Mouse (Mus musculus) ES-CJ7 (cell line): ENCODE data around the gene Zfp423.
A peak's percentile ranks its signal among the peaks of the same experiment; 100 is the strongest.

Source experiments
- DNase-seq: peaks from one replicate; pipeline ENCODE4 v3.0.0; 2011; ENCODE audit warnings: low read depth, low spot score

The Zfp423 gene

DNA sequence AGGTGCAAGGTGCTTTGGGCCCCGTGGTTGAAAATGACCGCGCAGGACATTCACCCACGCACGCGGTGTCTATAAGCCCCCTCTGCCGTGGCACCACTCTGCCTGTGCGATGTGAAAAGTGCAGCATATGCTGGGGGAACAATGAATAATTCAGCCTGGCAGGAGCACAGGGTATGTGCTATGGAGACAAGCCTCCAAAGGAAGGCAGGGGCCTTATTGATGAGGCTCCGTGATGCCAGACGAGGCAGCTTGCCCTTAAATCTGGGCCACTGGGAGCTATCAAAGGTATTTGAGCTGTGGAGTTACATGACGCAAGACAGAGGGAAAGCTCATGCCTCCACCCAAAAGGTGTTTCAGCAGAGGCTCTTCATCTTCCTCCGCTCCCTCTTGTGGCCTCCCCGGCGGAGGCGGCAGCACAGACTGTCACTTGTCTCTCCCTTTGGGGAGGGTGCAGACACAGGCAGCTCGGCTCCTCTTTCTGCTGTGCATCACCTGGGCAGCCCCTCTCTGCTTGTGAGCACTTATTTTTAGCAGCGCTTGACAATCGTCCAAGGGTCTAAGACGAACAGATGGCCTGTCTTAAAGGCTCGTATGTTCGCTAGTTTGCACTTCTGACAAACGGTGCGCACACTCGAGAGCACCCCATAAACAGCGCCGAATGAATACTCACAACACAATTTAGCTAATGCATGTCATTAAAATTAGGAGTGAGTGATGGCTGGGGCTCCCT is 291.3 kb downstream of the Zfp423 start:
- DNase-seq = no peak

GRCm38 (mm10) chr8:87667297-87667696 is 292.1 kb downstream of the Zfp423 start:
- no peak for DNase-seq

GRCm38 (mm10) chr8:87665337-87665736 is 294.1 kb downstream of the Zfp423 start:
- DNase-seq = no peak

DNA sequence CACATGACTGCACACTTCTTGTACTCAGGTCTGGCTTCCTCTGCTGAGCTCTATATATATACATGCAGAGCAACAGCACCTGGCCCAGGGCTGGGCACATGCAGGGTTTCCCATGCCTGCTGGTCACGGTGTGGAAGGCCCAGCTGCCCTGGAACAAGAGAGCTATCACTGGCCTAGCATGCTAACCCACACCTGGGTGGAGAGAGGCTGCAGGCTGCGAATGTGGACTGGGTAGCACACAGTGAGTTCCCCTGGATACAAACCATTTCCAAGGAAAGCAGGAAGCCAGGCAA is 295.2 kb downstream of the Zfp423 start:
- DNase-seq = no peak

DNA sequence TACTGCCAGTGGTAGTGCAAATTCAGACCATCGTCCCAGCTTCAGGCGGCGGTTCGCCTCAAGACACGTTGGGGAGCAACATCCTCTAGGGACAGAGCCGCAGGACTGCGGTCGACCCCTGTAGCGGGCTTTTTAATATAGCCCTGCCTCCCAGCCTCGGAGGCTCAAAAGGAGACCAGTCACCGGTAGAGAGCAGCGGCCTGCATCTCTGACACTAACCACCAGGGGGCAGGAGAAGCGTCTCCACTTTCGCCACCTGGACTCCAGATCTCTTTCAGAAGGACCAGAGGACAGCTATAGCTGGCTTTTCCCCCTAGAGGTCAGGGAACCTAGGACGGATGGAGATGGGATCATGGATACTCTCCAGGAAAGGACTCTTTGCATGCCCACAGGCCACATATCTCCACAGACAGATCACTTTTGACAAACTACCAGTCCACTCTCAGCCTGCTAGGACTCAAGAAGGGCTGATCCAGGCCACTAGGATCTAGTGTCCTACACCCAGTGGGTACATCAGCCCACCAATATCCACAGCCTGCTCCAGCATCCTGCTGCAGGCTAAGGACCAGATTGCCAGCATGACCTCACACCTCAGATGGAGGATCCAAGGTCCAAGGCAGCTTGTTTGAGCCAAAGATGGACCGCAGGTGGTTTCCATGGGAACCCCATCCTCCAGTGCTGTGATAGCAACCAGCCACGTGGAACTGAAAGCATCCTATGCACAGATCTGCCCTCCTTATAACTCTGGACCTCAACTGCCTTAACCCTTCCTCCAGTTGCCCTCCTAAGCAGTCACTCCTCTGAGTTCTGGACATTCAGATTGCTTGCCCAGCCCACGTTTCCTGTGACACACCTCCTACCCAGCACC is 295.8 kb downstream of the Zfp423 start:
- DNase-seq = peak; percentile 86

DNA sequence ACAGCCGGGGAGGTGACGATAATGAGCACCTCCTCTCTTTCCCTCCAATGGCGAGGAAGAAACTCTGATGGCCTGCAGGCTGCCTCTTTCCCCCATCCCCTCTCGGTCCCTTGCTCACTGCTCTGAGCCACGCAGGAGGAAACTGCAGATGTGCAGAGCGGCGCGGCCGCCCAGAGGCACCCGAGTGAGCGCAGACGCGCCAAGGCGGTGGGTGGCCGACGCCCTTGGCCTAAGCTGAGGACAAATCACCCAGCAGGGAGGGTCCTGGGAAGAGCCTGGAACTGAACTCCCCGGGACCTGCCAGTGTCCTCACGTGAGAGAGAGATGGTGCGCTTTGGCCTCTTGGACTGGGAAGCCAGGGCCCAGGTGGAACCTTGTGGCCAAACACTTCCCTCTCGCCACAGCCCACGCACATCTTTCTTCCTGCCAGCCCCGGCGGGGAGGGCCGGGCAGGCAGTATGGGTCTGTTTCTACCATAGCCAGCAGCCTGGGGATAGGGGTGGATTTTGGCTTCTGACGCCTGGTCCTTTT is 296.5 kb downstream of the Zfp423 start:
- DNase-seq = peak; percentile 60

DNA sequence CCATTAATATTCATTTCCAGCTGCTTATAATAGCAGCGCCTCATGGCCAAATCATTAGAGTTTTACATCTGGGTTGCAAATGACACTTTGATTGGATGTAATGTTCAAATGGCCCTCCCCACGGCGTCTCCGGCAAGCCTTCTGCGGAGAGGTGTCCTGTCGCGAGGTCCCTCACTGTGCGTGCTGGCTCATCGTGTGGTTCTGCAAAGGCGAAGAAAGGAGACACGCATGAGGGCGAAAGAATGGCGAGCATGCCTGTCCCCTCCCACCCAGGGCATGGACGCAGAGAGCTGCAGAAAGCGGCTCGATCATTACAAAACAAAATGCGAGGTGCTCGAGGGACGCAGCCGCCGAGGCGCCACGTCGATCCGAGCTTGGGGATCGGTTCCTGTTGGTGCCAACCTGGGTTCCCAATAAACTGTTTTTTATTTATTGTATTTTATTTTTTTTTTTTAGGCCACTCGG is 297.1 kb downstream of the Zfp423 start:
- DNase-seq = peak; percentile 18

DNA sequence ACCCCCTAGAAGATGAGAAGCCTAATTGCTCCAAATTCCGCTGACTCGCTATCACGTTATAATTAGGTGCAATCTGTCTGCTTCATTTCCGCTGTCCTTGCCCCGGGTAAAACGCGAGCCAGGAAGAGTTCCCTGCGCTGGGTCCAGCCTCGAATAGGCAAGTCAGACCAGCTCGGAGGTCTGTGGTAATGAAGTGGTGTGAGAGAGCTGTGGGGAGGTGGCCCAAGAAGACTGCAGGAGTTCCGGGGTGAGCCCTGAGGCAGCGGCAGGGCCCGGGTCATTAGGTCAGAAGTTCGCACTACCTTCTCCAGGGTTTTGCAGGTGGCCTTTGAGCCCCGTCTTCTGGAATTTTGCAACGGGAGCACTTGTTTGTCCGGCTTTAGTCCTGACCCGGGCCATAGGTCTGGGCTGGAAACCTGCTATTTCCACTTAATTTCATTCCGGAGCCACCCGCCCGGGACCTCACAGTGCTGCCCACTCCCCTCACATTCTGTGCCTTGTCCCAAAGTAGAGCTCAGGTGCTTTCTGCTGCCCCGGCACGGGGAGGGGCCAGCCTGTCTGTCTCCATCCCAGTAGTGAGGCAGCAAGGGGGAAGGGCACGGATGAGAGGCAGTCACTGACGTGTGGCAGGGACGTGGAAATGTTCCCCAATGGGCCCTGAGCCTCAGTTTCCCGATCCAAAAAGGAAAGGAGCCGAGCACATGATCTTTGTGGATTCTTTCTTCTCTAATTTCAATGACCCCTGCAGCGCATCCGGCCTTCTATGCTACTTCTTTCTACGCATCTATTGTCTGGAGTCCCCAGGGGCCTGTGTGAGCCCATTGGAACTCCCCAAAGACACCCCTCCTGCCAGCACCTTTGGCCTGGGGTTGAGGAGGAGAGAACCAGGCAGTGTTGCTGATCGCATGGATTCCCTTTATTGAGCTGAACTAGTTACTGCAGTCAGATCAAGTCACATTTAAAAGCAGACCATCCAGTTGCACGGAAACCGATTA is 298.2 kb downstream of the Zfp423 start:
- peak; percentile 55 for DNase-seq

GRCm38 (mm10) chr8:87660029-87660915 is 299.1 kb downstream of the Zfp423 start:
- DNase-seq = peak; percentile 39

DNA sequence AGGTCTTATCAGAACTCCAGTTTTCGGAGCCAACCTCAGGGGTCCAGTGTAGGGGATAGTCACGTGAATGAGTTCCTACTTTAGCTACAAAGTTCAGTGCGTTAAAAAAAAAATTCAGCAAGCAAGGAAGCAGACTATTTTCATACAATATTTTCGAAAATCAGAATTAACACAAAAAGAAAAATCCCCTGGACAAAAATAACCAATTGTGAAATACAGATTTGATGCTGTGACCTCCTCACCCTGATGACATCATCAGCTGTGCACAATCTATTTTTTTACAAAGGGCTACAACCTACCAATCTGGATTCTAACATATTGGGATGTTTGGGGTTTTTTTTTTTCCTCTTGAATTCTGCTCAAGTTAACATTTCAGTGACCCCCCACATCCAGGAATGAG is 301.9 kb downstream of the Zfp423 start:
- DNase-seq = no peak

DNA sequence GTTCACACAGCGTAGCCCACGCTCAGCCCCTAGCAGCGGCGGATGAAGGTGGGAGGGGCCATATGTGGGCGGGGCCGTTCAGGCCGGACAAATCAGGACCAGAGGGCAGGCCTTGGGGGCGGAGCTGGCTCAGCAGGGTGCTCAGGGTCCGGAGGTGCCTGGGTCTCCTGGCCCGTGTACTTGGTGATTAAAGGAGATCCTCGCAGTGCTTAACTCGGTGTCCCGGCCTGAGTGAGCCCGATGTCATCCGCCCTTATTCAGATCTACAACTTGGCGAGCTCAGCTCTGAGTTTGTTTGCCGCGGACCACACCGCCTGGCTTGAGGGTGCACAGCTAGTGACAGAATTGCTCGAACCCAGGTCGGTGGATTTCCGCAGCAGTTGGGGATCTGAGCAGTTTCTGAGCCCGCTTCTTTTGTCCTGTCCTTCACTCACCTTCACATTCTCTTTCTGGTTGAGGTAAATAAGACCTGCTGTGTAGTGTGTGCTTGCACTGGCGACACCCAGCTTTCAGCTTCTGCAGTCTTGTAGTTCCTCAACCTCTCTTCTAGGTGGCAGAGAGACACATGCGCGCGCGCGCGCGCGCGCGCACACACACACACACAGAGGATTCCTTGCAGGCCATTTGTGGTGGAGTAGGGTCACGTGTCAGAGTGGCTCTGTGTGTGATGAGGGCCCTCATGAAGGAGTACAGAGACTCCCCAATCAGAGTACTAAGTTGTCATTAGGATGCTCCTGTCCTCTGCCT is 302.7 kb downstream of the Zfp423 start:
- DNase-seq = peak; percentile 91

DNA sequence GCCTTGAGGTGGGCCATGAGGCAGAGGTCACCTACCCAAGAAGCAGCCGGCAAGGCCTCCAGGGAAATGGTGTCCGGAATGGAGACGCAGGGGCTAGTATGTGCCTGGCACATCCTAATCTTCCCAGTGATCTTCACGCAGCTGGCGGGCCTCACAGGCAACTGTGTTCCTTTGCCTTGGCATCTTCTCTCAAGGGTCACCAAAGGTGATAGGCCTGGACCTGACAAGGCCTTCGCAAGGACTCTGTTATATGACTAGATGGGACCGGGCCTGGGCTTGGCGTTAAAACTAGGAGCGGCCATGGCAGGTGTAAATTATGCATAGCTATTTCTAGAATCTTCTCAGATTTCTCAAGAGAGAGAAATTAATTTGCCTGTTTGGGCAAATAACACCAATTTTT is 303.4 kb downstream of the Zfp423 start:
- no peak for DNase-seq

GRCm38 (mm10) chr8:87647781-87648180 is 311.6 kb downstream of the Zfp423 start:
- peak; percentile 28 for DNase-seq

DNA sequence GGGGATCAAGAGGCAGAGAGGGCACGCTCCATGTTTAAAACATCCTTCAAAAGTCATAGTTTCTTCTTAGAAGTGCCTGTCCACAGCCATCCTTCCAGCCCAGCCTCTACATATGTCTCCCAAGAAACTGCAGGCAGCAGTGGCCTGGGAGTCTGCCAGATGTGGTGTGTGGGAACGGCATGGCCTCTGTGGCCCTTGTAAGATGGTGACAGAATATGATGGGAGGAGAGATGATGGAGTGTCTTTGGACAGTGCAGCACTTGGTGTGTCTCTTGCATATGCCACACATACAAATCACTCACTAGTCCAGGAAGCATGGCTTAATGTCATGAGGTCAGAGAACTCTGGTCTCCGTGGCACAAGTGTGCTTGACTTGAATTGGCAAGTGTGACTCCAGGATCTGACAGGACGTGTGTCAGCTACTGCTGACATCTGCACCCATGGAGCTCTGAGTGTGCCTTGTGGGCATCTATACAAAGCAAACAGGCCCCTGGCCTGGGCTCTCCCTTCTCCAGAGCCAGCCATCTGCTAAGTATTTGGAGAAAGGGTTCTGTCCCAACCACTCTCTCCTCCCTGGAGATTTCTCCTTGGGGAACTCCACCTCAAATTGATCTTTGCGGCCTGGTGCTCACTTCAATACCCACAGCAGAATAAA is 313.4 kb downstream of the Zfp423 start:
- DNase-seq = no peak

GRCm38 (mm10) chr8:87645371-87645770 is 314.0 kb downstream of the Zfp423 start:
- no peak for DNase-seq

DNA sequence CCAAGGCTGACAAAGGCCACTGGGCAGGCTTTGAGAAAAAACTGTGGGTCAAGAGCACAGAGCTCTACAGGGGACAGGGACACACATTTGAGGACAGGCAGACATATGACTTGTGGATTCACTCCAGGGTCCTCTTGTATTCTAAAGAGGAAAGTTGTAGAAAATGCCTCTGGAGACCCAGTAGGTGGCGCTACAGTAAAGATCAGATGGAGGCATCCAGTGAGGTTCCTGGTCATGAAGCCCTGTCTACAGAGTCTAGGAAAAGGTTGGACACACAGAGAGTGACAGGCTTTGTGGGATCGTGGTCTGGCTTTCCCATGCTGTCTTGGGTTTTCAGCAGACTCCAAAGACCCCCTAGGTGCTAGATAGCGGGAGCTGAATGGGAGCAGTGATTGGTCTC is 318.5 kb downstream of the Zfp423 start:
- DNase-seq = peak; percentile 74

DNA sequence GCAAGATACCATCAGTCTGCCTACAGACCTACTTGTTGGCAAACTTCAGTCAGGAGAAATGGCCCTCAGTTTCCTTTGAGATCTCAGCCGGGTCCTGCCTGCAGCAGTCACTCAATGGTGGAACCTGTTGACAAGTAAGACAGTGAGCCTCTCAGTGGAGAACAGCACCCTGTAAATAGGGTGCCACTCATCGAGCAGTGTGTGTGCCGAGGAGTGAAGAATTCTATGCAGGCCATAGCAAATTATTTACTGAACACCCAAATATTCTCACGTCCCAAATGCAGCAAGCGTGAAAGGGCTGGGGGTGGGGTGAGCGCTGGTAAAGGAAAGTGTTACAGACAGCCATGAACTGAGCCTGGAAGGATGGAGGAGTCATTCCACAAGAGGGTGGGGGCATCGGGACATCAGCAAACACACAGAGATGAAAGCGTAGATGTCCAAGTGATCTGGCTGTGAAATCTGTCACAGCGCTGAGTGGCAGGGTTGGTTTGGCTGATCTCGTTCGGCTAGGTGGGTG is 323.1 kb downstream of the Zfp423 start:
- DNase-seq = no peak

DNA sequence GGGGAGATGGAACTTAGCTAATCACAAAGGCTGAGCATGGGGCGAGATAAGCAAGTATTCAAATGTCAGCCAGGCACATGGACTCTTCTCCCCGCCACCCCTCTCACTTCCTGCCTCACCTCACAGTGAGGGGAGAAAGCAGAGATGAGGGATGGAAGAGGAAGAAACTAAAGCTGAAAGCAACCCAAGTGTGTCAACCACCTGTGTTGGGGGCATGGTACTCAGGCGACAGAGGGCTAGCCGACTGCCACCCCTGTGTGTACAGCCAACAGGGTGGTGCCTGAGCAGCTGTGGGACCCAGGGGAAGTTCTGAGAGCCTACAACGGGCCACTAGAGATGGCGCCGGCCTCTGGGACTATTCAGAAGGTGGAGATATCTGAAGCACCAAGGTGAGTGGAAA is 327.6 kb downstream of the Zfp423 start:
- no peak for DNase-seq

DNA sequence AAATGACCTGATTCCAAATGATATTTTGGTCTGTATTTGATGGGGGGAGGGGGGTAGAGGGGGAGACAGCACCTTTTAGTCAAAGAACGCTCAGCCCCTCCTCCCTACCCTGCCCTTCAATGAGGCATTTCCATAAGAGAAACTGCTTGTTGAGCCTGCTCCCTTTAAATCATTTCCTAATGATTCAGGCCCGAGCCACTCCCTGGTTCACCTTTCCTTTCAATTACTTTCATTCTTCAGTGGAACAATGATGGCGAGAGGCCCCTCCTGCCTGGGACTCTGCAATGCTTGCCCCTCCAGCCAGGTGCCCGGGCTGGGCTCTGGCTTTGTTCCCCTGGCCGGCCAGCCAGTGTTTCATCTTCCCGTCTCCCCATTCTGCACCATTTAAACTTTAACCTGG is 329.7 kb downstream of the Zfp423 start:
- DNase-seq = peak; percentile 82
